Mouse (Mus musculus) 416B (cell line): ENCODE data around the gene 4930404N11Rik.

Source experiments
- DNase-seq: peaks from one replicate; pipeline ENCODE4 v3.0.0; 2011; ENCODE audit warnings: low read depth

Gene 4930404N11Rik

GRCm38 (mm10) chr10:81327959-81328358, 37.7 kb downstream of the 4930404N11Rik start:
- DNase-seq = no peak

- DNase-seq = peak; percentile 87
Measured at GRCm38 (mm10) chr10:81326858-81327257, 38.8 kb downstream of the 4930404N11Rik start.

- DNase-seq = no peak
Measured at GRCm38 (mm10) chr10:81325781-81326180, 39.8 kb downstream of the 4930404N11Rik start.

- DNase-seq = no peak
Measured at GRCm38 (mm10) chr10:81325176-81325575, 40.4 kb downstream of the 4930404N11Rik start.

GRCm38 (mm10) chr10:81323791-81324530, 41.7 kb downstream of the 4930404N11Rik start:
- DNase-seq = no peak

- no peak for DNase-seq
Measured at GRCm38 (mm10) chr10:81323141-81323775, 42.4 kb downstream of the 4930404N11Rik start.

GRCm38 (mm10) chr10:81322444-81322843, 43.2 kb downstream of the 4930404N11Rik start:
- no peak for DNase-seq

- no peak for DNase-seq
Measured at GRCm38 (mm10) chr10:81321436-81321835, 44.2 kb downstream of the 4930404N11Rik start.

- peak; percentile 100 for DNase-seq
Measured at GRCm38 (mm10) chr10:81320550-81321347, 44.9 kb downstream of the 4930404N11Rik start, which contains the start of gene Cactin. Gene Cactin (plus strand): TSS chr10:81321103.

GRCm38 (mm10) chr10:81319741-81320549, 45.7 kb downstream of the 4930404N11Rik start:
- no peak for DNase-seq

- DNase-seq = peak; percentile 37
Measured at GRCm38 (mm10) chr10:81319330-81319699, 46.3 kb downstream of the 4930404N11Rik start.

GRCm38 (mm10) chr10:81318589-81319329, 46.9 kb downstream of the 4930404N11Rik start:
- DNase-seq = peak; percentile 59

- no peak for DNase-seq
Measured at GRCm38 (mm10) chr10:81317273-81317672, 48.3 kb downstream of the 4930404N11Rik start.

GRCm38 (mm10) chr10:81316338-81317060, 49.1 kb downstream of the 4930404N11Rik start:
- DNase-seq = peak; percentile 57

- no peak for DNase-seq
Measured at GRCm38 (mm10) chr10:81315587-81315986, 50.0 kb downstream of the 4930404N11Rik start.

GRCm38 (mm10) chr10:81314201-81314600, 51.4 kb downstream of the 4930404N11Rik start:
- no peak for DNase-seq

GRCm38 (mm10) chr10:81313581-81313980, 52.0 kb downstream of the 4930404N11Rik start:
- DNase-seq = no peak
